Mouse (Mus musculus) heart, adult 2 months (tissue): ENCODE data around the gene Gpnmb.

Experiments
- CTCF ChIP-seq: fragments of 200-600 bp; IDR thresholded peaks from 2 replicates; pipeline ENCODE4 v1.8.1; 2022; ENCODE audit warnings: antibody characterized with exemption, mild to moderate bottlenecking, moderate library complexity
- EP300 ChIP-seq: fragments of 200-500 bp; IDR thresholded peaks from 2 replicates; pipeline ENCODE4 v1.6.1; 2011; ENCODE audit warnings: low read depth, low read length, control low read depth; ENCODE audit not compliant: insufficient read depth
- POLR2A ChIP-seq: fragments of 200-500 bp; IDR thresholded peaks from 2 replicates; pipeline ENCODE4 v1.6.1; 2011; ENCODE audit warnings: mild to moderate bottlenecking, low read depth, low read length, control low read depth; ENCODE audit not compliant: insufficient read depth

DNA sequence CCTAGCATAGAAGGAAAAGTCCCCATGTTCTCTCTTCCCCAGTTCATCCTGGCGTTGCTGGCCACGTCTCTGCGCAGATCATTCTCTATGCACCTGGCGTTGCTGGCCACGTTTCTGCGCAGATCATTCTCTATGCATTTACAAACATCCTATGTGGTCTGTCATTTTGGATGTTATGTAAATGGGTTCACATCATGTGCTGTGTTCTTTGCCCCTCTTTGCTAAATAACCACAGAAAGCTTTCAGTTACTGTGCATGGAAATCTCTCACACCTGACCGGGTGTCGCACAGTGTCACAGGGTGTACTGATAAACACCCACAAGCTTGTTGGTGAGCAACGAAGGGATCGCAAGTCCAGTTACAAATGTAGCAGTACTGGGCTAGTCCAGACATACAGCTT is 12.0 kb downstream of the Gpnmb start:
- TF ChIP-seq CTCF (no peak), POLR2A (no peak), EP300 (no peak)
